8 mouse cellular contexts compared by ENCODE assay signal in genomic region chr16:45724742-45725102, GRCm38 (mm10). TPM values are rescaled to one million over a fixed set of nuclear protein-coding genes. Genes with fewer than 3 reads are reported as not detected.
DNase-seq lines count a peak whose midpoint lies in the region; ATAC-seq lines count a peak whose summit lies in the region.

No protein-coding gene starts in this region.

- H3K36me3 ChIP-seq in kidney, embryonic 14.5 days (ENCODE audit: control insufficient read depth, insufficient read depth, low read length): peaks cover 7% of the 10 kb centered on the region; the same call in 1 of the 2 replicates
- 0 out of 2 replicates have a peak, but pooled peaks cover 2% of the 10 kb centered on the region for H3K36me3 ChIP-seq in forebrain, embryonic 16.5 days (ENCODE audit: control insufficient read depth, insufficient read depth)

- H3K4me2 ChIP-seq in kidney, embryonic 14.5 days (replicated peaks; ENCODE audit: low read depth, low read length): peak overlapping the region; percentile 89
- peak overlapping the region; percentile 76 for H3K4me2 ChIP-seq in forebrain, embryonic 16.5 days (ENCODE audit: low read length)

- peak overlapping the region; percentile 49 for H3K4me3 ChIP-seq in kidney, embryonic 14.5 days (ENCODE audit: low read length)
- peak overlapping the region; percentile 77 for H3K4me3 ChIP-seq in forebrain, embryonic 16.5 days (replicated peaks; ENCODE audit: low read length)

- H3K9me3 ChIP-seq in kidney, embryonic 14.5 days (ENCODE audit: control insufficient read depth, low read length): no peaks in the 10 kb centered on the region
- H3K9me3 ChIP-seq in forebrain, embryonic 16.5 days (ENCODE audit: control insufficient read depth, low read length): no peaks in the 10 kb centered on the region

- peak overlapping the region; percentile 67 for H3K9ac ChIP-seq in kidney, embryonic 14.5 days (ENCODE audit: low read depth, low read length)
- peak overlapping the region; percentile 96 for H3K9ac ChIP-seq in forebrain, embryonic 16.5 days (replicated peaks; ENCODE audit: low read depth, low read length)

- DNase-seq in kidney, adult 11 months: no peak
- peak; percentile 58 for DNase-seq in cerebellum, adult 11 months
- no peak for DNase-seq in T-cell, adult 2 months (ENCODE audit: low spot score)
- no peak for DNase-seq in Muller cell, postnatal 12 days (ENCODE audit: inconsistent ontology term)
- no peak for DNase-seq in kidney, postnatal 36 days

- H3K27me3 ChIP-seq in kidney, embryonic 14.5 days (ENCODE audit: control insufficient read depth, insufficient read depth, low read length): no peaks in the 10 kb centered on the region
- H3K27me3 ChIP-seq in forebrain, embryonic 16.5 days (replicated peaks; ENCODE audit: control insufficient read depth, insufficient read depth, low read length): no peaks in the 10 kb centered on the region

- no peak overlapping the region for H3K27ac ChIP-seq in kidney, embryonic 14.5 days (ENCODE audit: low read depth, low read length)
- H3K27ac ChIP-seq in forebrain, embryonic 16.5 days (ENCODE audit: low read length): peak overlapping the region; percentile 98

- ATAC-seq in kidney, embryonic 14.5 days (ENCODE audit: low FRiP score, low TSS enrichment): peak; percentile 51; the same call in 1 of the 2 replicates
- peak; percentile 66 for ATAC-seq in forebrain, embryonic 16.5 days
- peak; percentile 34 for ATAC-seq in megakaryocyte-erythroid progenitor cell, adult 5-6 weeks (replicated peaks; ENCODE audit: low FRiP score, low TSS enrichment, poor library complexity, severe bottlenecking)

- H3K4me1 ChIP-seq in kidney, embryonic 14.5 days (ENCODE audit: control insufficient read depth, insufficient read depth, low read length): peaks cover 3% of the 10 kb centered on the region; the same call in 1 of the 2 replicates
- H3K4me1 ChIP-seq in forebrain, embryonic 16.5 days (replicated peaks; ENCODE audit: control insufficient read depth, insufficient read depth, low read length): peaks cover 26% of the 10 kb centered on the region

- 0% methylated on average over 10 of the region's 10 CpGs for WGBS in kidney, embryonic 14.5 days
- WGBS in forebrain, embryonic 16.5 days: under 1% methylated on average over 10 of the region's 10 CpGs

RNA-seq across cellular contexts. Expression of gene Tagln3, which starts 0.3 kb away (rescaled TPM):
- polyA plus RNA-seq in kidney, embryonic 14.5 days (2014; fragmentation: Nextera tagmentation; extraction: Ambion mirVana): 8.0 and 8.5 TPM in 2 replicates
- 455 and 473 TPM in 2 replicates for polyA plus RNA-seq in forebrain, embryonic 16.5 days (2015; fragmentation: Nextera tagmentation; extraction: Ambion mirVana)
- 0.59 TPM in 1 of 2 replicates, not detected in the other for total RNA-seq in megakaryocyte-erythroid progenitor cell, adult 5-6 weeks (2014; fragmentation: Nextera tagmentation)
- total RNA-seq in megakaryocyte-erythroid progenitor cell, adult 5-6 weeks (2017): not detected in 2 replicates

RNA-seq across cellular contexts. Expression of gene Abhd10, which starts 18.0 kb away (rescaled TPM):
- polyA plus RNA-seq in kidney, embryonic 14.5 days (2014; fragmentation: Nextera tagmentation; extraction: Ambion mirVana): 36.5 and 38.8 TPM in 2 replicates
- 42.1 and 42.7 TPM in 2 replicates for polyA plus RNA-seq in forebrain, embryonic 16.5 days (2015; fragmentation: Nextera tagmentation; extraction: Ambion mirVana)
- total RNA-seq in megakaryocyte-erythroid progenitor cell, adult 5-6 weeks (2014; fragmentation: Nextera tagmentation): 8.8 and 10.6 TPM in 2 replicates
- total RNA-seq in megakaryocyte-erythroid progenitor cell, adult 5-6 weeks (2017): 18.4 and 25.7 TPM in 2 replicates

RNA-seq across cellular contexts. Expression of gene Tmprss7, which starts 31.3 kb away (rescaled TPM):
- polyA plus RNA-seq in kidney, embryonic 14.5 days (2014; fragmentation: Nextera tagmentation; extraction: Ambion mirVana): not detected in 2 replicates
- 0.58 and 0.75 TPM in 2 replicates for polyA plus RNA-seq in forebrain, embryonic 16.5 days (2015; fragmentation: Nextera tagmentation; extraction: Ambion mirVana)
- not detected in 2 replicates for total RNA-seq in megakaryocyte-erythroid progenitor cell, adult 5-6 weeks (2014; fragmentation: Nextera tagmentation)
- total RNA-seq in megakaryocyte-erythroid progenitor cell, adult 5-6 weeks (2017): 1.1 TPM in 1 of 2 replicates, not detected in the other

Comparison
In these comparisons a context has a peak if more than half of its experiments do, and no peak if none do; other contexts are left out.
1. RNA of gene Tagln3, which starts 0.3 kb away (polyA plus RNA-seq): 455 to 473 TPM in forebrain, embryonic 16.5 days; 8.0 to 8.5 TPM in kidney, embryonic 14.5 days; every median in the first group is over 10 times any median in the second.
2. Peak in every context shown above with its lines, with median percentiles within 50 percentile points of each other: ATAC-seq.